33 mouse cellular contexts compared by ENCODE assay signal in the genomic region with DNA sequence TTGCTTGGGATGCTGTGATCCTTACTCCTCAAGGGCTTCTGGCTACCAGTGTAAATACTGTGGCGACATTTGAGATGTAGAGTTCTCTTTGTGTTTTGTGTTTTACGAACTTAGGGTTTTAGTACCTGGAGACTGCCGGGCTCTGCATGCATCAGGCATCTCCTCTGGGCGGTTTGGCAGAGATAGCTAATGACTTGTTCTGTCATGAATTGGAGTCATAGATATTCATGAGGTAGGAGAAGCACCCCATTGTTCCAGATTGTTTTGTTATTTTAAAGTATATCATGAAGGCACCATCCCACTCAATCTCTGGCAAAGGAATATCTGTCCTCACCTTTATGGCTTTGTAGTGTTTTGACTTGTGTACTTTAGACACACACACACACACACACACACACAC. TPM values are rescaled to one million over a fixed set of nuclear protein-coding genes. Genes with fewer than 3 reads are reported as not detected.
"Had no signal": no experiment of that assay in that cellular context is flagged by ENCODE, and none has a peak within 500 bp of the region (broad histone marks: within the 10 kb centered on the region; RNA-seq: fewer than 3 reads in every experiment).

No protein-coding gene starts in this region.

- H3K4me1 ChIP-seq: embryonic facial prominence, embryonic 10.5 days; embryonic facial prominence, embryonic 12.5 days; embryonic facial prominence, embryonic 13.5 days; embryonic facial prominence, embryonic 15.5 days; forebrain, embryonic 10.5 days; forebrain, embryonic 12.5 days; forebrain, embryonic 13.5 days; forebrain, embryonic 15.5 days had no signal

- H3K9me3 ChIP-seq: embryonic facial prominence, embryonic 10.5 days; embryonic facial prominence, embryonic 12.5 days; embryonic facial prominence, embryonic 13.5 days; embryonic facial prominence, embryonic 15.5 days; forebrain, embryonic 10.5 days; forebrain, embryonic 12.5 days; forebrain, embryonic 13.5 days; forebrain, embryonic 15.5 days had no signal

- DNase-seq: cerebellum, adult 2 months; cerebellum, adult 8-10 months; cerebellum, adult 9-10 months; cerebellum, adult 9-11 months; cerebellum, postnatal 10 days; cerebellum, postnatal 14 days; cerebellum, postnatal 25 days; cerebellum, postnatal 36 days; embryo, embryonic 11 days; forebrain, postnatal 0 days; gastrocnemius, adult 2 months; gastrocnemius, postnatal 10 days; gastrocnemius, postnatal 14 days; gastrocnemius, postnatal 25 days; gastrocnemius, postnatal 36 days; heart, adult 18-20 months; heart, adult 2 months had no signal

- H3K27ac ChIP-seq: embryonic facial prominence, embryonic 10.5 days; embryonic facial prominence, embryonic 12.5 days; embryonic facial prominence, embryonic 13.5 days; embryonic facial prominence, embryonic 15.5 days; forebrain, embryonic 10.5 days; forebrain, embryonic 12.5 days; forebrain, embryonic 13.5 days; forebrain, embryonic 15.5 days; gastrocnemius, adult 2 months; heart, adult 2 months had no signal

- H3K4me2 ChIP-seq: embryonic facial prominence, embryonic 12.5 days; embryonic facial prominence, embryonic 13.5 days; embryonic facial prominence, embryonic 15.5 days; forebrain, embryonic 12.5 days; forebrain, embryonic 13.5 days; forebrain, embryonic 15.5 days had no signal

- H3K9ac ChIP-seq: embryonic facial prominence, embryonic 12.5 days; embryonic facial prominence, embryonic 13.5 days; embryonic facial prominence, embryonic 15.5 days; forebrain, embryonic 12.5 days; forebrain, embryonic 13.5 days; forebrain, embryonic 15.5 days; forebrain, postnatal 0 days had no signal

- H3K27me3 ChIP-seq: embryonic facial prominence, embryonic 12.5 days; embryonic facial prominence, embryonic 13.5 days; embryonic facial prominence, embryonic 15.5 days; forebrain, embryonic 12.5 days; forebrain, embryonic 13.5 days; forebrain, embryonic 15.5 days had no signal

- H3K36me3 ChIP-seq: embryonic facial prominence, embryonic 10.5 days; embryonic facial prominence, embryonic 12.5 days; embryonic facial prominence, embryonic 13.5 days; embryonic facial prominence, embryonic 15.5 days; forebrain, embryonic 10.5 days; forebrain, embryonic 12.5 days; forebrain, embryonic 15.5 days had no signal

- H3K4me3 ChIP-seq: embryonic facial prominence, embryonic 10.5 days; embryonic facial prominence, embryonic 12.5 days; embryonic facial prominence, embryonic 13.5 days; embryonic facial prominence, embryonic 15.5 days; erythroblast, embryonic 14.5 days; forebrain, embryonic 10.5 days; forebrain, embryonic 12.5 days; forebrain, embryonic 13.5 days; forebrain, embryonic 15.5 days; gastrocnemius, adult 2 months; heart, adult 2 months had no signal

- ATAC-seq: forebrain, embryonic 13.5 days; forebrain, embryonic 14.5 days had no signal

RNA-seq across cellular contexts. Expression of gene Sostdc1, which starts 23.5 kb away (rescaled TPM):
- polyA plus RNA-seq: erythroblast, embryonic 14.5 days had no signal

RNA-seq across cellular contexts. Expression of gene Lrrc72, which starts 37.3 kb away (rescaled TPM):
- polyA plus RNA-seq: cerebellum, adult 2 months; cortical plate, adult 2 months; embryonic facial prominence, embryonic 10.5 days; embryonic facial prominence, embryonic 11.5 days; embryonic facial prominence, embryonic 12.5 days; embryonic facial prominence, embryonic 13.5 days; embryonic facial prominence, embryonic 14.5 days; embryonic facial prominence, embryonic 15.5 days; erythroblast, embryonic 14.5 days; forebrain, embryonic 10.5 days; forebrain, embryonic 11.5 days; forebrain, embryonic 12.5 days; forebrain, embryonic 13.5 days; forebrain, embryonic 14.5 days; forebrain, embryonic 15.5 days; forebrain, embryonic 16.5 days; forebrain, postnatal 0 days; frontal cortex, adult 2 months; heart, adult 2 months had no signal
